Mouse (Mus musculus): ENCODE measurements around the gene Scyl1. TPM values are rescaled to one million over a fixed set of nuclear protein-coding genes. Genes with fewer than 3 reads are reported as not detected.
A peak's percentile ranks its signal among the peaks of the same experiment; 100 is the strongest.

Scyl1 gene
- polyA plus RNA-seq, 1 experiment from 2014 or later, result 25.2 TPM

- Histone ChIP-seq H3K27ac (peak overlapping the region; percentile 99), H3K4me1 (replicated peaks) (peaks cover 84% of the 10 kb centered on the region), H3K27me3 (no peaks in the 10 kb centered on the region), H3K4me3 (replicated peaks) (peak overlapping the region; percentile 99), H3K4me2 (peak overlapping the region; percentile 91), H3K9ac (peak overlapping the region; percentile 100), H3K36me3 (peaks cover 54% of the 10 kb centered on the region), H3K9me3 (replicated peaks) (no peaks in the 10 kb centered on the region)
- 14% methylated on average over 7 of the region's 7 CpGs for WGBS (ENCODE audit: insufficient replicate concordance)
- DNase-seq (peak; percentile 84), ATAC-seq (ENCODE audit: low read depth) (peak; percentile 64)
These were observed 46.7 kb downstream of the Scyl1 start for GRCm38 (mm10) chr19:5724549-5724941.

GRCm38 (mm10) chr19:5723934-5724548, 47.2 kb downstream of the Scyl1 start:
- peaks cover 86% of the 10 kb centered on the region for H3K4me1 ChIP-seq (replicated peaks)
- ATAC-seq (ENCODE audit: low read depth), result no peak
- H3K4me3 ChIP-seq (replicated peaks), result peak overlapping the region; percentile 99
- H3K9ac ChIP-seq, result peak overlapping the region; percentile 100
- peak; percentile 31 for DNase-seq
- H3K9me3 ChIP-seq (replicated peaks), result no peaks in the 10 kb centered on the region
- H3K27ac ChIP-seq, result peak overlapping the region; percentile 99
- peak overlapping the region; percentile 91 for H3K4me2 ChIP-seq
- H3K27me3 ChIP-seq, result no peaks in the 10 kb centered on the region
- WGBS (ENCODE audit: insufficient replicate concordance), result 24% methylated on average over 4 of the region's 4 CpGs
- peaks cover 59% of the 10 kb centered on the region for H3K36me3 ChIP-seq

- peak overlapping the region; percentile 100 for H3K9ac ChIP-seq
- H3K4me2 ChIP-seq, result peak overlapping the region; percentile 91
- H3K36me3 ChIP-seq, result peaks cover 65% of the 10 kb centered on the region
- ATAC-seq (ENCODE audit: low read depth), result peak; percentile 77
- H3K27ac ChIP-seq, result peak overlapping the region; percentile 99
- 41% methylated on average over 7 of the region's 7 CpGs for WGBS (ENCODE audit: insufficient replicate concordance)
- DNase-seq, result peak; percentile 77
- H3K4me3 ChIP-seq (replicated peaks), result peak overlapping the region; percentile 99
- peaks cover 86% of the 10 kb centered on the region for H3K4me1 ChIP-seq (replicated peaks)
- H3K27me3 ChIP-seq, result no peaks in the 10 kb centered on the region
- no peaks in the 10 kb centered on the region for H3K9me3 ChIP-seq (replicated peaks)
These were observed 48.3 kb downstream of the Scyl1 start for GRCm38 (mm10) chr19:5722848-5723425.

- DNase-seq (no peak), ATAC-seq (ENCODE audit: low read depth) (no peak)
- H3K27ac ChIP-seq, result peak overlapping the region; percentile 99
- H3K27me3 ChIP-seq, result no peaks in the 10 kb centered on the region
- H3K4me1 ChIP-seq (replicated peaks), result peaks cover 88% of the 10 kb centered on the region
- H3K9me3 ChIP-seq (replicated peaks), result no peaks in the 10 kb centered on the region
- peak overlapping the region; percentile 91 for H3K4me2 ChIP-seq
- WGBS (ENCODE audit: insufficient replicate concordance), result 89% methylated on average over 6 of the region's 6 CpGs
- H3K36me3 ChIP-seq, result peaks cover 82% of the 10 kb centered on the region
- H3K9ac ChIP-seq, result peak overlapping the region; percentile 100; the same call in 1 of the 2 replicates
- H3K4me3 ChIP-seq (replicated peaks), result peak overlapping the region; percentile 18
These were observed 50.0 kb downstream of the Scyl1 start for GRCm38 (mm10) chr19:5721233-5721632.

GRCm38 (mm10) chr19:5716955-5717354, 54.3 kb downstream of the Scyl1 start:
- Histone ChIP-seq H3K4me2 (peak overlapping the region; percentile 36; the same call in 1 of the 2 replicates), H3K4me1 (replicated peaks) (peaks cover 100% of the 10 kb centered on the region), H3K4me3 (replicated peaks) (0 out of 2 replicates have a peak overlapping the region, but pooled peaks have one; percentile 2), H3K9ac (no peak overlapping the region), H3K27ac (peak overlapping the region; percentile 99; the same call in 1 of the 2 replicates), H3K36me3 (peaks cover 100% of the 10 kb centered on the region), H3K27me3 (no peaks in the 10 kb centered on the region), H3K9me3 (replicated peaks) (no peaks in the 10 kb centered on the region)
- no peak for DNase-seq
- 77% methylated on average over 10 of the region's 10 CpGs for WGBS (ENCODE audit: insufficient replicate concordance)
- ATAC-seq (ENCODE audit: low read depth), result no peak

- H3K4me3 ChIP-seq (replicated peaks), result peak overlapping the region; percentile 21; the same call in 1 of the 2 replicates
- DNase-seq, result no peak
- H3K36me3 ChIP-seq, result peaks cover 100% of the 10 kb centered on the region
These were observed 55.2 kb downstream of the Scyl1 start for GRCm38 (mm10) chr19:5715793-5716688.

GRCm38 (mm10) chr19:5713730-5714129, 57.5 kb downstream of the Scyl1 start:
- Histone ChIP-seq H3K4me2 (peak overlapping the region; percentile 43), H3K4me1 (replicated peaks) (peaks cover 84% of the 10 kb centered on the region), H3K9ac (peak overlapping the region; percentile 37), H3K9me3 (replicated peaks) (no peaks in the 10 kb centered on the region), H3K27me3 (no peaks in the 10 kb centered on the region), H3K4me3 (replicated peaks) (peak overlapping the region; percentile 18), H3K36me3 (peaks cover 100% of the 10 kb centered on the region), H3K27ac (peak overlapping the region; percentile 59)
- ATAC-seq (ENCODE audit: low read depth) (peak; percentile 52), DNase-seq (no peak)
- WGBS (ENCODE audit: insufficient replicate concordance), result 34% methylated on average over 2 of the region's 2 CpGs

More at GRCm38 (mm10) chr19:5715793-5716688, 55.2 kb downstream of the Scyl1 start:
- H3K27ac ChIP-seq, result peak overlapping the region; percentile 59
- H3K27me3 ChIP-seq, result no peaks in the 10 kb centered on the region
- ATAC-seq (ENCODE audit: low read depth), result peak; percentile 51
- WGBS (ENCODE audit: insufficient replicate concordance), result 77% methylated on average over 43 of the region's 43 CpGs
- peaks cover 98% of the 10 kb centered on the region for H3K4me1 ChIP-seq (replicated peaks)
- H3K9me3 ChIP-seq (replicated peaks), result no peaks in the 10 kb centered on the region
- H3K9ac ChIP-seq, result peak overlapping the region; percentile 6; the same call in 1 of the 2 replicates
- H3K4me2 ChIP-seq, result peak overlapping the region; percentile 36

GRCm38 (mm10) chr19:5713255-5713654, 58.0 kb downstream of the Scyl1 start:
- peak overlapping the region; percentile 18 for H3K4me3 ChIP-seq (replicated peaks)
- H3K27me3 ChIP-seq, result no peaks in the 10 kb centered on the region
- peak overlapping the region; percentile 43 for H3K4me2 ChIP-seq
- peaks cover 100% of the 10 kb centered on the region for H3K36me3 ChIP-seq
- peaks cover 80% of the 10 kb centered on the region for H3K4me1 ChIP-seq (replicated peaks)
- H3K27ac ChIP-seq, result peak overlapping the region; percentile 59
- ATAC-seq (ENCODE audit: low read depth), result no peak
- 61% methylated on average over 5 of the region's 5 CpGs for whole genome bisulfite sequencing (ENCODE audit: insufficient replicate concordance)
- H3K9ac ChIP-seq, result peak overlapping the region; percentile 37
- no peak for DNase-seq
- no peaks in the 10 kb centered on the region for H3K9me3 ChIP-seq (replicated peaks)

GRCm38 (mm10) chr19:5711907-5712460, 59.2 kb downstream of the Scyl1 start:
- peak overlapping the region; percentile 15; the same call in 1 of the 2 replicates for H3K27ac ChIP-seq
- DNase-seq, result no peak
- ATAC-seq (ENCODE audit: low read depth), result no peak

GRCm38 (mm10) chr19:5711218-5711617, 60.0 kb downstream of the Scyl1 start:
- Histone ChIP-seq H3K27me3 (no peaks in the 10 kb centered on the region), H3K36me3 (peaks cover 100% of the 10 kb centered on the region), H3K9ac (no peak overlapping the region), H3K4me3 (replicated peaks) (no peak overlapping the region), H3K9me3 (replicated peaks) (no peaks in the 10 kb centered on the region), H3K4me2 (no peak overlapping the region), H3K27ac (peak overlapping the region; percentile 35; the same call in 1 of the 2 replicates), H3K4me1 (replicated peaks) (peaks cover 73% of the 10 kb centered on the region)
- DNase-seq (no peak), ATAC-seq (ENCODE audit: low read depth) (no peak)
- 47% methylated on average over 3 of the region's 3 CpGs for WGBS (ENCODE audit: insufficient replicate concordance)

More at GRCm38 (mm10) chr19:5711907-5712460, 59.2 kb downstream of the Scyl1 start:
- Histone ChIP-seq H3K4me2 (no peak overlapping the region), H3K36me3 (peaks cover 100% of the 10 kb centered on the region), H3K4me1 (replicated peaks) (peaks cover 74% of the 10 kb centered on the region), H3K27me3 (no peaks in the 10 kb centered on the region), H3K9ac (no peak overlapping the region; the same call in 1 of the 2 replicates), H3K4me3 (replicated peaks) (no peak overlapping the region), H3K9me3 (replicated peaks) (no peaks in the 10 kb centered on the region)
- 84% methylated on average over 14 of the region's 14 CpGs for WGBS (ENCODE audit: insufficient replicate concordance)

Measured in liver, embryonic 13.5 days (tissue).